Mouse (Mus musculus) cerebellum, adult (tissue): ENCODE data around the gene Pbp2.

Source experiments
- ATAC-seq: cut with Nextera tagmentation; 2 replicates; pipeline ENCODE4 v1.9.2; 2017; ENCODE audit warnings: mild to moderate bottlenecking, moderate library complexity, mixed read lengths; ENCODE audit not compliant: insufficient number of reproducible peaks, low FRiP score, low TSS enrichment

Pbp2 gene

DNA sequence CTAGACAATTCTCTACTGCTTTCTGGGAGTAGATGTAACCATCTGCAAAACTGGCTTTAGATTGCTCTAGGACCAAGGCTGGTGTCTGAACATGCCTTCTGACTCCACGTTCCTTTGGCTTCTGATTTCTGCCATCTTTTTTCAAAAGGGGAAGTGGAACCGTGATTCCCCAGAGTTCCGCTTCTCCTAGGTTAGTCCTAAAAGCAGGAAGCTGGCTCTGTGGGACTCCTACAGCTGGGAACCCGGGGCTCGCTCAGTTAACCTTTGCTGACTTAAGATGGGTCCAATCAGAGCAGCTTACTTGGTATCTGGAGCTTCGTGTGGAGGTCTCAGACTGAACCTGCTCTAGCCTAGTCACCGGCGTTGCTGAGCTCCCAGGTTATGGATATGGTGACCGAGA is 49.1 kb downstream of the Pbp2 start:
- no peak for ATAC-seq

- no peak for ATAC-seq
Observed at GRCm38 (mm10) chr6:135260435-135260834, 49.8 kb downstream of the Pbp2 start.
